Mouse (Mus musculus): ENCODE results near the gene Dlgap1. TPM values are rescaled to one million over a fixed set of nuclear protein-coding genes. Genes with fewer than 3 reads are reported as not detected.

The Dlgap1 gene
- polyA plus RNA-seq, 1 experiment from 2014 or later = 12.3 TPM

- WGBS = 85% methylated on average over 7 of the region's 7 CpGs
- no peak for ATAC-seq (ENCODE audit: low FRiP score, low read depth)
- Histone ChIP-seq H3K36me3 (no peaks in the 10 kb centered on the region), H3K27ac (no peak overlapping the region), H3K4me3 (no peak overlapping the region), H3K9ac (no peak overlapping the region), H3K9me3 (no peaks in the 10 kb centered on the region), H3K4me2 (replicated peaks) (no peak overlapping the region), H3K27me3 (replicated peaks) (no peaks in the 10 kb centered on the region), H3K4me1 (no peaks in the 10 kb centered on the region)
Measured at GRCm38 (mm10) chr17:70486259-70486658, 517.4 kb downstream of the Dlgap1 start.

GRCm38 (mm10) chr17:70486831-70487230, 518.0 kb downstream of the Dlgap1 start:
- Histone ChIP-seq H3K4me3 (no peak overlapping the region), H3K27ac (no peak overlapping the region), H3K27me3 (replicated peaks) (no peaks in the 10 kb centered on the region), H3K4me2 (replicated peaks) (no peak overlapping the region), H3K36me3 (no peaks in the 10 kb centered on the region), H3K4me1 (no peaks in the 10 kb centered on the region), H3K9me3 (no peaks in the 10 kb centered on the region), H3K9ac (no peak overlapping the region)
- 0 out of 2 replicates have a peak, but pooled peaks have one; percentile 63 for ATAC-seq (ENCODE audit: low FRiP score, low read depth)
- 68% methylated on average over 10 of the region's 10 CpGs for WGBS

GRCm38 (mm10) chr17:70488784-70489265, 520.0 kb downstream of the Dlgap1 start:
- Histone ChIP-seq H3K9ac (no peak overlapping the region), H3K27me3 (replicated peaks) (no peaks in the 10 kb centered on the region), H3K4me1 (no peaks in the 10 kb centered on the region), H3K27ac (no peak overlapping the region), H3K4me3 (no peak overlapping the region), H3K4me2 (replicated peaks) (no peak overlapping the region), H3K9me3 (no peaks in the 10 kb centered on the region), H3K36me3 (no peaks in the 10 kb centered on the region)
- ATAC-seq (ENCODE audit: low FRiP score, low read depth) = no peak
- 81% methylated on average over 7 of the region's 7 CpGs for WGBS

- no peak overlapping the region for H3K9ac ChIP-seq
- no peak for ATAC-seq (ENCODE audit: low FRiP score, low read depth)
- no peaks in the 10 kb centered on the region for H3K27me3 ChIP-seq (replicated peaks)
- H3K4me1 ChIP-seq = no peaks in the 10 kb centered on the region
- no peak overlapping the region for H3K4me3 ChIP-seq
- no peak overlapping the region for H3K27ac ChIP-seq
- no peaks in the 10 kb centered on the region for H3K36me3 ChIP-seq
- H3K9me3 ChIP-seq = no peaks in the 10 kb centered on the region
- no peak overlapping the region for H3K4me2 ChIP-seq (replicated peaks)
- WGBS = 92% methylated on average over 4 of the region's 4 CpGs
Measured at GRCm38 (mm10) chr17:70491575-70491974, 522.7 kb downstream of the Dlgap1 start.

GRCm38 (mm10) chr17:70494338-70494737, 525.5 kb downstream of the Dlgap1 start:
- no peak for ATAC-seq (ENCODE audit: low FRiP score, low read depth)
- 96% methylated on average over 4 of the region's 4 CpGs for WGBS
- Histone ChIP-seq H3K4me3 (no peak overlapping the region), H3K36me3 (no peaks in the 10 kb centered on the region), H3K9ac (no peak overlapping the region), H3K27ac (no peak overlapping the region), H3K4me2 (replicated peaks) (no peak overlapping the region), H3K9me3 (no peaks in the 10 kb centered on the region), H3K4me1 (no peaks in the 10 kb centered on the region), H3K27me3 (replicated peaks) (no peaks in the 10 kb centered on the region)

GRCm38 (mm10) chr17:70498256-70498655, 529.4 kb downstream of the Dlgap1 start:
- no peak overlapping the region for H3K9ac ChIP-seq
- no peak for ATAC-seq (ENCODE audit: low FRiP score, low read depth)
- no peak overlapping the region for H3K4me2 ChIP-seq (replicated peaks)
- no peaks in the 10 kb centered on the region for H3K4me1 ChIP-seq
- no peak overlapping the region for H3K4me3 ChIP-seq
- H3K27me3 ChIP-seq (replicated peaks) = no peaks in the 10 kb centered on the region
- 71% methylated on average over 6 of the region's 6 CpGs for whole genome bisulfite sequencing
- H3K36me3 ChIP-seq = no peaks in the 10 kb centered on the region
- no peak overlapping the region for H3K27ac ChIP-seq
- H3K9me3 ChIP-seq = no peaks in the 10 kb centered on the region

GRCm38 (mm10) chr17:70501933-70502332, 533.1 kb downstream of the Dlgap1 start:
- no peak overlapping the region for H3K9ac ChIP-seq
- H3K27me3 ChIP-seq (replicated peaks) = no peaks in the 10 kb centered on the region
- no peaks in the 10 kb centered on the region for H3K4me1 ChIP-seq
- WGBS = 82% methylated on average over 7 of the region's 7 CpGs
- H3K4me3 ChIP-seq = no peak overlapping the region
- no peak overlapping the region for H3K4me2 ChIP-seq (replicated peaks)
- H3K36me3 ChIP-seq = no peaks in the 10 kb centered on the region
- no peaks in the 10 kb centered on the region for H3K9me3 ChIP-seq
- H3K27ac ChIP-seq = no peak overlapping the region
- ATAC-seq (ENCODE audit: low FRiP score, low read depth) = no peak

- Histone ChIP-seq H3K4me2 (replicated peaks) (no peak overlapping the region), H3K36me3 (no peaks in the 10 kb centered on the region), H3K27ac (no peak overlapping the region), H3K4me1 (no peaks in the 10 kb centered on the region; the same call in 1 of the 2 replicates), H3K27me3 (replicated peaks) (no peaks in the 10 kb centered on the region), H3K4me3 (no peak overlapping the region), H3K9me3 (no peaks in the 10 kb centered on the region), H3K9ac (no peak overlapping the region)
- no peak for ATAC-seq (ENCODE audit: low FRiP score, low read depth)
- 44% methylated on average over 4 of the region's 4 CpGs for WGBS
Measured at GRCm38 (mm10) chr17:70507759-70508158, 538.9 kb downstream of the Dlgap1 start.

GRCm38 (mm10) chr17:70510441-70510840, 541.6 kb downstream of the Dlgap1 start:
- H3K4me1 ChIP-seq = no peaks in the 10 kb centered on the region; the same call in 1 of the 2 replicates
- no peak overlapping the region for H3K4me2 ChIP-seq (replicated peaks)
- 89% methylated on average over 5 of the region's 5 CpGs for WGBS
- H3K27me3 ChIP-seq (replicated peaks) = no peaks in the 10 kb centered on the region
- H3K27ac ChIP-seq = no peak overlapping the region
- no peaks in the 10 kb centered on the region for H3K36me3 ChIP-seq
- H3K4me3 ChIP-seq = no peak overlapping the region
- ATAC-seq (ENCODE audit: low FRiP score, low read depth) = no peak
- H3K9ac ChIP-seq = no peak overlapping the region
- H3K9me3 ChIP-seq = no peaks in the 10 kb centered on the region

GRCm38 (mm10) chr17:70511401-70511800, 542.5 kb downstream of the Dlgap1 start:
- H3K4me2 ChIP-seq (replicated peaks) = no peak overlapping the region
- no peak overlapping the region for H3K9ac ChIP-seq
- H3K4me1 ChIP-seq = no peaks in the 10 kb centered on the region; the same call in 1 of the 2 replicates
- H3K4me3 ChIP-seq = no peak overlapping the region
- H3K36me3 ChIP-seq = no peaks in the 10 kb centered on the region
- 90% methylated on average over 3 of the region's 3 CpGs for WGBS
- ATAC-seq (ENCODE audit: low FRiP score, low read depth) = no peak
- no peak overlapping the region for H3K27ac ChIP-seq
- no peaks in the 10 kb centered on the region for H3K9me3 ChIP-seq
- no peaks in the 10 kb centered on the region for H3K27me3 ChIP-seq (replicated peaks)

GRCm38 (mm10) chr17:70513736-70514135, 544.9 kb downstream of the Dlgap1 start:
- H3K27ac ChIP-seq = no peak overlapping the region
- H3K36me3 ChIP-seq = no peaks in the 10 kb centered on the region
- no peaks in the 10 kb centered on the region; the same call in 1 of the 2 replicates for H3K9me3 ChIP-seq
- no peaks in the 10 kb centered on the region for H3K27me3 ChIP-seq (replicated peaks)
- 81% methylated on average over 5 of the region's 5 CpGs for WGBS
- H3K4me3 ChIP-seq = no peak overlapping the region
- no peak overlapping the region for H3K9ac ChIP-seq
- no peak for ATAC-seq (ENCODE audit: low FRiP score, low read depth)
- no peak overlapping the region for H3K4me2 ChIP-seq (replicated peaks)
- no peaks in the 10 kb centered on the region for H3K4me1 ChIP-seq

- Histone ChIP-seq H3K9me3 (no peaks in the 10 kb centered on the region; the same call in 1 of the 2 replicates), H3K4me3 (no peak overlapping the region), H3K36me3 (no peaks in the 10 kb centered on the region), H3K9ac (no peak overlapping the region), H3K4me2 (replicated peaks) (no peak overlapping the region), H3K4me1 (no peaks in the 10 kb centered on the region), H3K27me3 (replicated peaks) (no peaks in the 10 kb centered on the region), H3K27ac (no peak overlapping the region)
- 92% methylated on average over 18 of the region's 18 CpGs for WGBS
- ATAC-seq (ENCODE audit: low FRiP score, low read depth) = no peak
Measured at GRCm38 (mm10) chr17:70516506-70516905, 547.6 kb downstream of the Dlgap1 start.

GRCm38 (mm10) chr17:70517333-70517732, 548.5 kb downstream of the Dlgap1 start:
- Histone ChIP-seq H3K27me3 (replicated peaks) (no peaks in the 10 kb centered on the region), H3K27ac (no peak overlapping the region), H3K4me1 (no peaks in the 10 kb centered on the region), H3K4me3 (no peak overlapping the region), H3K9ac (no peak overlapping the region), H3K9me3 (no peaks in the 10 kb centered on the region; the same call in 1 of the 2 replicates), H3K4me2 (replicated peaks) (no peak overlapping the region), H3K36me3 (no peaks in the 10 kb centered on the region)
- 84% methylated on average over 12 of the region's 12 CpGs for WGBS
- no peak for ATAC-seq (ENCODE audit: low FRiP score, low read depth)

All from neural tube, embryonic 12.5 days (tissue).